11 mouse cellular contexts compared by ENCODE assay signal in the genomic region with DNA sequence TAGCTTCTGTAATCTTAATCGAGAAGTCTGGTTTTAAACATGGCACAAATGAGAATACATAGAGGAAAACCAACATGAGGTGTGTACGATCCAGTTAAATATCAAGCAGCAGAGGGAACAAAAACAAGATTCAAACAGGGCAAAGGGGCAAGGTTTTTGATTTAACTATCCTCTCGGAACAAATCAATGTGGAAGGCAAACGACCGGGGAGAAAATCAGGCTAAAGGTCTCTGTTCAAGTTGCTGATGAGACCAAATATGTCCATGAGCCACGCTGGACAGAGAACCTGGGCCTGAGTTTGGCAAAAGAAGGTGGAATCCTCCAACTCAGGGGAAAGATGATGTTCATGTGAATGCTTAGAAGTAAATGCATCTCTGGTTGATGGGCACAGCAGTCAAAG.
"Had no signal": no experiment of that assay in that cellular context is flagged by ENCODE, and none has a peak within 500 bp of the region (broad histone marks: within the 10 kb centered on the region; RNA-seq: fewer than 3 reads in every experiment).

No protein-coding gene starts in this region.

- H3K4me1 ChIP-seq: midbrain, embryonic 12.5 days; stomach, embryonic 15.5 days had no signal

- H3K4me3 ChIP-seq: layer of hippocampus, adult 2 months; limb, embryonic 13.5 days; midbrain, embryonic 12.5 days; stomach, embryonic 15.5 days had no signal

- H3K36me3 ChIP-seq: stomach, embryonic 15.5 days had no signal

- DNase-seq: left cerebral cortex, postnatal 4 days; lung, adult 18-20 months; right cerebral cortex, postnatal 14 days; thymus, adult 2 months; thymus, postnatal 36 days had no signal

- H3K27ac ChIP-seq: hindbrain, postnatal 0 days; kidney, postnatal 0 days; layer of hippocampus, adult 2 months; limb, embryonic 13.5 days; midbrain, embryonic 12.5 days; stomach, embryonic 15.5 days had no signal

- H3K27me3 ChIP-seq: limb, embryonic 13.5 days; midbrain, embryonic 12.5 days; stomach, embryonic 15.5 days had no signal

- ATAC-seq: hindbrain, postnatal 0 days had no signal

- H3K4me2 ChIP-seq: limb, embryonic 13.5 days; midbrain, embryonic 12.5 days; stomach, embryonic 15.5 days had no signal

- H3K9ac ChIP-seq: limb, embryonic 13.5 days; midbrain, embryonic 12.5 days; stomach, embryonic 15.5 days had no signal

- H3K9me3 ChIP-seq: limb, embryonic 13.5 days; midbrain, embryonic 12.5 days; stomach, embryonic 15.5 days had no signal
